Mouse (Mus musculus) telencephalon, adult 2 months (tissue): Measurements from ENCODE around the gene Syt9.

Experiments
- DNase-seq: peaks from one replicate; pipeline ENCODE4 v3.0.0-alpha.2; 2011; ENCODE audit warnings: low read depth, low spot score

Syt9 gene

DNA sequence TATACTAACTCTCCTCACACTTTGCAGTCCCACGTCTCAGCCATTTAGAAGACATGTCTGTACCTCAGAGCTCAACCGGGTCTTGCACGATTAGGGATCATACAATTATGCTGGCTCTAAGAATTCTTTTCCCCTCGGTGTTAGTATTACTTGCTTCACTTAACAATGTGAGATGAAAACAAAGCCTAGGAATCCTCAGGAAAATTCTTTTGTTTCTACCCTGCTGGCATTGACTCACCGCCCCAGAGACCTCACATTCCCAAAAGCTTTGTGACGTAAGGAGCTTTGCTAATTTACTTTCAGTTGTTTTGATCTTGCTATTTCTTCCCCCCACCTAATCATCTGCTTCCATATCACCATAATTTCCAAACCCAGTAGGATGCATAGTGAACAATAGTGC, 166.0 kb downstream of the Syt9 start:
- DNase-seq: no peak

DNA sequence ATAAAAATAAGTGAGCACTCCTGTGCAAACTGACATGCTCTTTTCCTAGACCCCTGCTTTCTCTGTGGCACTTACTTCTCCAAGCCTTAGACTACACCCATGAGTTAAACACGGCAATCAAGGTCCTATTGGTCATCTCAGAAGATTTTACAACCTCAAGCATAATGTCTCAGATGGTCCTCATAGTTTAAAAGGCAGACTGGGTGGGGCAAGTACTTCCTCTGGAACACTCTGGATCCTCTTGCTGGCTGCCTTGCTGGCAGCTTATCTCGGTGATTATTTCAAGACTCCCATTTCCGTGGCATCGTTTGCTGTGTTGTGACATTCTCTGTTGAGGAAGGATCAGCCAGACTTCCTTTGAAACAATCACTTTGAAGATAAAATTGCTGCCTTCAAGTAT, 169.5 kb downstream of the Syt9 start:
- DNase-seq: no peak

DNA sequence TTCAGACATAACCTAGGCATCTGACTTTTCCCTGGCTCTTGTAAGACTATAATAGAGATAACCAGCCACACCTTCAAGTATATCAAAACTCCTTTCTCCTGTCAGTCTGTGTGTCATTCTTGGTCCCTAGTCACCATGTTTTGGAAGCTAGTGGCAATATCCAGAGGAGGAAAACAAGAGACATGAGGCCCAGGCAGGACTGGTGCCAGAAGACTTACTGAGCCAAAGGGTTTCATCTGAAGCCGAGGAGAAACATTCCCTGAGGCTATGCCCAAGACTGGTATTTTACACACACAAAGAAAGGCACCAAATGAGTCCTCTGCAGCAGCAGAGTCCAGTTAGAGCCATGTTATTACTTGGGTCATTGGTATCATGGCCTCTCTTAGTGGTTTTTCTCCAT, 174.5 kb downstream of the Syt9 start:
- no peak for DNase-seq

DNA sequence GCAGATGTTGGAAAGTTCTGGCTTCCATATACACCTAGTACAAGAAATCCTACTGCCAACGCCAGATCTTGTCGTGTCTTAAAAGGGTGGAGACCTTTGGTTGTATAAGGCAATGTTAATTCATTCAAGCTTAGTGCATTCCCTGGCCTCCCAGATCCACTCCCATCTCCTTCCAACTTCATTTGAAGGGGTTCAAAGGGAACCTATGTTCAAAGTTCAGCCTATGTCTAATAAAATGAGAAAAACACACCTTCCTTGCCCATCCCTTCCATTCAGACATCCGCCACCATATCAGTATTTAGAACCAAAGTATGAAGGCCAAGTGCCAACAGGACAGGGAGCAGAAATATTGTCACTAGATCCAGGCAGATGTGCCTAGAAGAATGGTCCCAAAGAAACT, 177.3 kb downstream of the Syt9 start:
- no peak for DNase-seq

DNA sequence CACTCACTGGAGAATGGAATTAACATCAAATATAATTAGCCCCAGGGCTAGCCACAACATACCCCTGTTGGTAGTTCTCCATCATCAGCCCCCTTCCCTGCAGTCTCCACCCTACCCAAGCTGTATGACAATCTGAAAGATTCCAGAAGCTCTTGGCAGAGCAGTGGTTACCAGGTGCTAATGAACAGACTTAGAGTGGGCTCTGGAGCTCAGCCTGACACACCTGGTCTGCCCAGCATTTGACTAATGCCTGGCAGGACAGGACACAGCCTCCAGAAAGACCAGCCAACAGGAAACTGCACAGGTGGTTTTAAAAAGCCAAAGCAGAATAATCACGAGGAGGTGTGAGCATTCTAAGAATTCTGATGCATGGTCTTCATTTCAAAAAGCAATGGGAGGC, 182.9 kb downstream of the Syt9 start:
- DNase-seq: no peak

DNA sequence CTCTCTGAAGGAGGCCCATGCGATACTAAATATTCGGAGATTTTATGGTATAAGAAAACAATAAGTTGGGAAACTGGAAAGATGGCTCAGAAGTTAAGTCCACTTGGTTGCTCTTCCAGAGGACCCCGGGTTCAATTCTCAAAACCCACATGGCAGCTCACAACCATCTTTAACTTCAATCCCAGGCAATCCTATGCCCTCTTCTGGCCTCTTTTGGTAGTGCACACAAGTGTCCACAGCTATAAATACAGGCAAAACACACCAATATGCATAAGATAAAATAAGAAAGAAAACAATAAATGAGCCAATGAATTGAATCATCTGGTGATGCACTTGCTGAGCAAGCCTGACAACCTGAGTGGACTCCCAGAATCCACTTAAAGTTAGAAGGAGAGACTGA, 185.4 kb downstream of the Syt9 start:
- DNase-seq: no peak

DNA sequence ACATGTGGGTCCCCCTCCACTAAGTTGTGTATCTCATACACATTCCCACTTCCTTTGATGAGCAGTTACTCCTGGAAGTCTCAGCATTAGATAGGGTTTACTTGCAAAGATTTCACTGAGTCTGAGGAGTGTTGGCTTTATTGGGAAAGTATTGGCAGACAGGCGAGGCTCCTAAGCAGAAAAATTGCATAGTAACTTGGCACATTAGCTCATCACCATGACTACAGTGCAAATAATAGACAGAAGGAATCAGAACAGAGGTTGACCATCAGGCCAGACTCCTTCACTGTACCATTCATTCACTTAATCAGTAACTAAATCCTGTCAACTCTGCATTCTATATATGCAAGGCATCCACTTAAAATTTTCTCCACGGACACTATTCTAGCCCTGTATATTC, 190.1 kb downstream of the Syt9 start:
- DNase-seq: no peak

DNA sequence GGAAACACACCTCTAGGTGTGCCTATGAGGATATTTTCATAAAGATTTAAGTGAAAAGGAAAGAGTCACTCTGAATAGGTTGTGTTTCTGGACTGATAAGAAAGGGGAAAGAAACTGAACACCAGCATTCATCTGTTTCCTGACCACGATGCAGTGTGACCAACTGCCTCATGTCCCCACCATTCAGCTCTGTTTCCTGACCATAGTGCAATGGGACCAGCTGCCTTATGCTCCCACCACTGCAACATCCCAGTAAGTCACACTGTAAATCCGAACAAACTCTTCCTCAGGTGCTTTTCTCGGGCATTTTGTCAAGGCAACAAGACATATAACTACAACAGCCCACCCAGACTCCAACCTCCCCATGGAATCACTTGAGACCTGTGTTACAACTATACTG, 191.1 kb downstream of the Syt9 start:
- no peak for DNase-seq

DNA sequence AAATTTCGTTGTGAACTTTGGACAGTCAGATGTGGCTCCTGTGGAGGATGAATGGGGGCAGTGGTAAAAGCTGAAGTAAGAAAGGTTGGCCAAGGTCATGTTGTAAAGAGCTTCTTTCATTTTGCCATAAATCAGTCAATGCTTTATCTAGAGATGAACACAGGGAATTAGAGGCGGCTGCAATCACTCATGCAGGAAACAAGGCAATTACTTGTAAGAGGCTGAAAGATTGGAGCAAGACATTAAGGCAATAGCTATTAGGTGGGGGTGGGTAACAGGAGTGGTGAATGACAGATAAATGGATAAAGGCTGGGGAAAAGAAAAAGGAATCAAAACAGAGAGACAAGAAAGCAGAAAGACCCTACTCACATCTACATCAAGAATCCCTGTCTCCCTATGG, 193.2 kb downstream of the Syt9 start:
- no peak for DNase-seq

DNA sequence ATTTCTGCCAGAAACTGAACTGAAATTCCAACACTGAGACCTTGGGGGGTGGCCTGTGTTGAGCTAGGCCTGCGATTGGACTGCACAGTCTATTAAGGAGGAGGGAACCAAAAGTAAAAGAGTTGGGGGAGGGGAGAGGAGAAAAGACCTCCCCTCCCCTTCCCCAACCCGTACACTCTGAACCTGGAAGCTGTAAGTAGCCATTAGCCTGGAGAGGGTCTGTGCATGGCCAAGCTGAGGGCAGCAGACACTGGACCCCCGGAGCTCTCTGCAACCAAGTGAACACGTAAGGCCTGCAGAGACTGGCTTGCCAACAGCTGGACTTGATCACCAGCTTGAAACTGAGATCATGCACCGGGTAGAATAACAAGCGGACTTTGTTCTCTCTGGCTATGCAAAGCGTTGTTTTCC, 196.7 kb downstream of the Syt9 start, which contains the start of gene Olfml1:
Olfml1 (plus strand) TSS at position 186 of the 411 bp plus-strand sequence.
- peak; percentile 33 for DNase-seq

DNA sequence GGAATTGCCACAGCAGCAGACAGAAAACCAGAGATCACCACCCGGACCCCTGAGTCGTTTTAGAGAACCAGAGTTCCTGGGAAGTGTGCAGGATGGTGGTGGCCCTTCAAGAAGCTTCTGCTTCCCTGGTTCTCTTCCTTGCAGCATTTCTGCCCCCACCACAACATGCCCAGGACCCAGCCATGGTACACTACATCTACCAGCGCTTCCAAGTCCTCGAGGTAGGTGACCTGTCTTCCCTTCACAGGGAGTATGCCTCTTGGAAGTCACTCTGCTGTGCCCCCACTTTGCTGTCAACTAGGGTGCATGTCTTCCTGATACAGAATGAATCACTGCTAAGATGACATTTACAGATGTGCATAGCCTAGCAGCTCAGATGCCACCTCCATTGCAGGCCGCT, 197.1 kb downstream of the Syt9 start:
- DNase-seq: no peak

DNA sequence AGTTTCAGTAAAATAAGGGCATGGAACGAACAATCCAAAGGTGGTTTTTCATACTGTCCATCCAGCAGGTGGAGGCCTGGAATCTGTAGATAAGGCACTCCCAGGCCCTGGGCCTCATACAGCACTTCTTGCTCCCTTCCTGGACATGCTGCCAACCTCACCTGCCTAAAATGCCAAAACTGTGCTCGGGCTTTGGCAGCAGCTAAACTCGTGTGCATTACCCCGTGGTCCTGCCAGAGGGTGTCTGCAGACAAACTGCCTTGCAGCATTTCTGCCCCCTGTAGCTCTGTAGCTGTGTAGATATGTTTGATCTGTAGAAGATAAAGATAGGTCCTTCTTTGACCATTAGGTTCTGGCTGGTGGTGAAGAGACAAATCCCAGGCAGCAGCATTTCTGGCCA, 198.4 kb downstream of the Syt9 start:
- DNase-seq: no peak

DNA sequence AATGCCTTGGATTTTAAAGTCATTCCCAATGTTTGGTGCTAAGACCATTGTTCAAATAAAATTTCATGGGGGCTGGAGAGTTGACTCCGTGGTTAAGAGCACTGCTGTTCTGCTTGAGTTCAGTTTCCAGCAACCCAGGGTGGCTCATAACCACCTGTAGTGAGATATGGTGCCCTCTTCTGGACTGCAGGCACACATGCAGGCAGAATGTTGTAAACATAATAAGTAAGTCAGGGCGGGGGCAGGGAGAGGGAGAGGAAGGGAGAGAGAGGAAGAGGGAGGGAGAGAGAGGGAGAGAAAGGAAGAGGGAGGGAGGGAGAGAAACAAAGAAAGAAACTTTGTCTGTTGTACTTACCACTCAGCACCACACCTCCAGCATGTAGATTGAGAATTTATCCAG, 203.3 kb downstream of the Syt9 start:
- no peak for DNase-seq

DNA sequence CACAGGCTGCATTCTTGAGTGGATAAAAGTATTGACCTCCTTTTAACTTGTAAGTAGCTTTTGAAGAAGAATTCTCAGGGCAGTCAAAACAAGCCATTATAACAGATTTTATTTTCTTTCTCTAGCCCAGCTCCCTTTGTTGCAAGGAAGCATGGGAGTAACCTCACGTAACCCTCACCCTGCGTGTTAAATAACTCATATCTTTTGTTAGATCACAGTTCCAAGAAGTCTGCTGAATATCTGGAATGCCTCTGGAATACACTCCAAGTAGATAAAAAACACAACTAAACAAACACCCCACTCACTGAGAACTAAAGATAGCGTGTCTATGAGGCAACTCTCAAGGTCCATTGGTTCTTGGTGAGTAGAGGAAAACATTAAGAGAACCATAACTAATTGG, 203.7 kb downstream of the Syt9 start:
- DNase-seq: no peak

DNA sequence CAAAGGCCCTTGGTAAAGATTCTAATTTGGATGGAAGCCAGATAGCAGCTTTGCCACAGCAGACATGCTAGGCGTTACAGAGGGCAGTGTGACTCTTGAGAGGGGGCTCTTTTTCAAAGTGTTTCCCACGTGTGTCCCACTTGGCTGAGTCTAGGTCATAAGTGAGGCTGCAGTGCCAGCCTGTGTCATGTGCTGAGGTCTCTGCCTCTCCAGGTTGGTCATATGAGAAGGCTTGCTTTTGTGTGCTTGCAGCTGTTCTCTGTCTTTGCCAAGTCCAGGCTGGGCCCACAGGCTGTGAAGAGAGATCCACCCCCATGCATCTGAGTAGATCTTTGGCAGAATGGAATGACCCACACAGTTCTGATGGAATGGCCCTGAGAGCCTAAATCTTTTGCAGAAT, 222.1 kb downstream of the Syt9 start:
- DNase-seq: peak; percentile 70

DNA sequence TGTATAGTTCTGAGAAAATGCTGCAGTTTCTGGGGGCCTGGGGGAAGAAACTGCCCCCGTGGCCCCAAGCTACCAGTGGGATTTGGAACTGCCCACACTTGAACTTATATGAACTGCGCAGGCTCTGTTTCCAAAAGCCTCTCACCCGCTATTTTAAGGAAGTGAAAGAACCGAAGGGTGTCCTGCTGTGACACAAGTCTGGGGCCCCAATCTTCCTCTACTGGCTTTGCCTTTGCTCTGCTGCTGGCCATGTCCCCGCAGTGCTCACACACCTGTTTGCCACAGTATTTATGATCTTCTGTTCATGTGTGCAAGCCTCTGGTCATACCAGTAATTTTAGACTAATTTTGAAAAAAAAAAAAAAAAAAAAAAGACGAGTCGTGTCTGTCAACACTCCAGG, 223.4 kb downstream of the Syt9 start:
- DNase-seq: no peak

DNA sequence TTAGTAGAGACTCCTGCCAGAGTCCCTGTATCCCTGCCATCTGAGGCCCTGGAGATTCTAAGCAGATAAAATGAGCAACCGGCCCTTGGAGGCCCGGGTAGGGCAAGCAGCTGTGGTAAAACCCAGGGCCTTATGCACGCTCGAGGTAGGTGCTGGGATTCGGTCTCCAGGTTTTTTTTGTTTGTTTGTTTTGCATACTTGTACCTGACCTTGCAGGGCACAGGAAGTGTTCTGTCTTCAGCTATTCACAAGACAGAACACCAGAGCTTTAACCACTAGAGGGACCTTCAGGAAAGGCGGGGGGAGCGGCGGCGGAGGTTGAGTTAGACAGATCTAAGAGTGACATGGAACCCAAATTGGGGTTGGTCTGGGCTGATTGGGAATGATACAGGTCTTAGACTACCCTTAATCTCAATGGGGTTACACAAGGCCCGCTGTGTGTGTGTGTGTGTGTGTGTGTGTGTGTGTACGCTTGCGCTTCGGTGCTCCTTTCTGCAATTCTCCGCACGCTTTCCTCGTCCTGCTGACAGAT, 223.9 kb downstream of the Syt9 start:
- no peak for DNase-seq

DNA sequence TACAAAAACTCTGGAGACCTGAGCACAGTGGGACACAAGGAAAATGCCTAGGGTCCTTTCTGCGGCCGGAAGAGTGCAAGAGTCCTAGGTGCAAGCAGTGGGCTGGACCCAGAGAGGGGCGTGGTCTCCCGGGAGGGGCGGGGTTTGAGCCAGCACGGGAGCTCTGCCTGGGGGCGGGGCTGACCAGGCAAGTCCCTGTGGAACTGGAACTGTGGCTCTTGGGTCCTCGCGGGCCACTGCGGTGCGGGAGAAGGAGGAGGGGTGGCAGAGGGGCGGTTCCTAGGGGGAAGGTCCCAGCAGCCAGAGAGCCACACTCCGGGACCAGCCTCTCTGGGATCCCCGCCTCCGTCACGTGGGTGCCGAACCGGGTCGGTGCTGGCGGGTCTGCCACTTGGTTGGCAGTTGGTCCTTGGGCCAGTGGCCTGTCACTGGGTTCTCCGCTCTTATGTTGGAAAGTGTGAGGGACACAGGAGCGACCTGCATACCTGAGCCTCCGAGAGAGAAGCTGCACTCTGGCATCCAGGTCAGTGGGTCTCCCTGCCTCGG, 224.4 kb downstream of the Syt9 start, which contains the start of gene Ppfibp2:
Ppfibp2 (plus strand) TSS at position 351 of the 546 bp plus-strand sequence.
- DNase-seq: peak; percentile 45

DNA sequence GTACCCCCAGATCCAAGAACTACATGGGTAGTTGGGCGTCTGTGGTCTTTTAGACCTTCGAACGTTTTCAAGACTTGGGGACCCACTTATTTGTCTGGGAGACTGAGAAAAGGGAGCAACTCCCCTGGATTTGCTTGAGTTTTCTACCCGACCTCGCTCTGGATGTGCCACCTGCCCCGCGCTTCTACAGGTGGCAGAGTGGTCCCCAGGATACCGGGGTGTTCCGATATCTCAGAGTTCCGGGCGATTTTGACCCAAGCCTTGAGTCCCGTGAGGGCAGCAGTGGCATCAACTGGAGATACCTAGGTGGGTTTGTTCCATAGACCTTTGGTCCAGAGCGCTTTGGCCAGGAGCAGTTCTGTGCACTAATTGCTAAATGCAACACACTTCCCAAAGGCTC, 224.9 kb downstream of the Syt9 start:
- no peak for DNase-seq

DNA sequence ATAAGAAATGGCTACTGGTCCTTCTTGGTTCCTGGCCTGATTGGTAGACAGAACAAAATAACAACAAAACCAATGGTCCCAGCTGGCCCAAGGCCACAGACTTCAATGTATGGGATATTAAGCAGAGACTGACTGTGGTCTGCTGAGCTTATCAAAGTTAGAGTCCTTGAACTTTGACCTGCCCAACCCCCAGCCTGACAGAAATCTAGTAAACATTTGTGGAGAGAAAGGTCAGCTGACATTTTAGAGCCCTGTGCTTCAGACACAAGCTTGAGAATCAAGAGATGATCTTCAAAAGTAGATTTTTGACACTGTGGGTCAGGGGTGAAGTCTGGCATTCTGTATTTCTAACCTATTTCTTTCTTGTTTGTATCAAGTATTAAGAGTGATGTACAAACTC, 226.2 kb downstream of the Syt9 start:
- DNase-seq: no peak

DNA sequence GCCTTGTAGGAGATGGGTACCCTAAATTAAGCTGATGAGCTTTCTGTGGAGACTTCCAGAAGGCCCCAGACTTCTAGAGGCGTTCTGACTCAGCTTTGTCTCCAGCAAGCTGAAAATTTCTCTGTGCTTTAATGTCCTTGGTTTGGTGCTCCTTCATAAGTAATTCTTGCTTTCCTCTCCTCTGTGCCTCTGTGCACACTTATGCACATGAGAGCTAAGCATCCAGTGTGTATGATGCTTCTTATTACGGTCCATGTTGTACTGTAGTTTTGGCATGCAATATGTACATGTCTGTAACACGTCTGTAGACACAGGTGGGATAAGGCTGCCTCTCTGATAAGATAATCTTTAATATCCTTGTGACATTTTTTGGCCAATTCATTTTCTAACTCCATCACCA, 227.4 kb downstream of the Syt9 start:
- DNase-seq: no peak
